Mouse (Mus musculus): ENCODE data around the gene Vps18.

- TF ChIP-seq CTCF (IDR thresholded peaks at IDR 0.05; ENCODE audit: low read depth) = no peak
- TF ChIP-seq EP300 (IDR thresholded peaks at IDR 0.05; ENCODE audit: low read depth) = peak; percentile 36; the same call in 1 of the 2 replicates
These were observed 32.0 kb downstream of the Vps18 start for GRCm38 (mm10) chr2:119320571-119320970.

Measured in liver, embryonic 14.5 days (tissue).